Mouse (Mus musculus): ENCODE measurements around the gene Vav2. TPM values are rescaled to one million over a fixed set of nuclear protein-coding genes. Genes with fewer than 3 reads are reported as not detected.

Gene Vav2
- polyA plus RNA-seq, 1 experiment from 2014 or later: 6.8 TPM

GRCm38 (mm10) chr2:27432599-27432998, 5.8 kb upstream of the Vav2 start:
- Histone ChIP-seq H3K36me3 (ENCODE audit: control insufficient read depth, insufficient read depth, low read length) (no peaks in the 10 kb centered on the region), H3K9me3 (ENCODE audit: control insufficient read depth, low read length) (no peaks in the 10 kb centered on the region), H3K9ac (ENCODE audit: low read length) (no peak overlapping the region), H3K4me2 (ENCODE audit: low read depth, severe bottlenecking) (no peak overlapping the region), H3K4me3 (ENCODE audit: low read depth, low read length) (no peak overlapping the region), H3K4me1 (ENCODE audit: control insufficient read depth, insufficient read depth, low read length) (peaks cover 4% of the 10 kb centered on the region), H3K27ac (replicated peaks; ENCODE audit: low read depth, low read length) (no peak overlapping the region), H3K27me3 (ENCODE audit: control insufficient read depth, insufficient read depth, low read length) (no peaks in the 10 kb centered on the region)
- 83% methylated on average over 2 of the region's 2 CpGs for WGBS
- DNase-seq (ENCODE audit: low spot score) (no peak), ATAC-seq (ENCODE audit: insufficient number of reproducible peaks, low FRiP score, low TSS enrichment, low read depth) (no peak)

DNA sequence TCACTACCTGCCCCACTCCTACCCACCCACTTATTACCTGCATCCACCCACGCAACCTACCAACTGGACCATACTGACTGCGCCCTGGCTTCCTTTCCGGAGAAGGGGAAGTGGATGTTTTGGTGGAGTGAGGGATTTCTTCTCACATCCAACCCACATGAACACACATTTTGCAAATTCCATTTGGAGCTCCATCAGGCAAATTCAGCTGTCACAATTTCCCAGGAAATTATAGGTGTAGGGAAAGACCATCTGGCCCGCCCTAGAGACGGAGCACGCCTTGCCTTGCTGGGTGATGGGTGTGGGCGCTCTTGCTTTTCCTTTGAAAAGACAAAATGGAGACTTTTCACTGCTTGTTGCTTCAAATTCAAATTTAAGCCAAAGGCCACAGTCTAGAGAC, 3.8 kb upstream of the Vav2 start:
- WGBS: 88% methylated on average over 7 of the region's 7 CpGs
- Histone ChIP-seq H3K4me2 (ENCODE audit: low read depth, severe bottlenecking) (no peak overlapping the region), H3K4me3 (ENCODE audit: low read depth, low read length) (no peak overlapping the region), H3K27ac (replicated peaks; ENCODE audit: low read depth, low read length) (no peak overlapping the region), H3K27me3 (ENCODE audit: control insufficient read depth, insufficient read depth, low read length) (no peaks in the 10 kb centered on the region), H3K4me1 (ENCODE audit: control insufficient read depth, insufficient read depth, low read length) (peaks cover 9% of the 10 kb centered on the region), H3K9me3 (ENCODE audit: control insufficient read depth, low read length) (no peaks in the 10 kb centered on the region), H3K9ac (ENCODE audit: low read length) (no peak overlapping the region), H3K36me3 (ENCODE audit: control insufficient read depth, insufficient read depth, low read length) (no peaks in the 10 kb centered on the region)
- DNase-seq (ENCODE audit: low spot score) (no peak), ATAC-seq (ENCODE audit: insufficient number of reproducible peaks, low FRiP score, low TSS enrichment, low read depth) (no peak)

GRCm38 (mm10) chr2:27428071-27428470, 1.2 kb upstream of the Vav2 start:
- H3K4me3 ChIP-seq (ENCODE audit: low read depth, low read length): no peak overlapping the region; the same call in 1 of the 2 replicates
- no peak for ATAC-seq (ENCODE audit: insufficient number of reproducible peaks, low FRiP score, low TSS enrichment, low read depth)
- H3K9me3 ChIP-seq (ENCODE audit: control insufficient read depth, low read length): no peaks in the 10 kb centered on the region

GRCm38 (mm10) chr2:27426406-27426854, 403 bp downstream of the Vav2 start:
- Histone ChIP-seq H3K27me3 (ENCODE audit: control insufficient read depth, insufficient read depth, low read length) (no peaks in the 10 kb centered on the region), H3K27ac (replicated peaks; ENCODE audit: low read depth, low read length) (peak overlapping the region; percentile 47; the same call in 1 of the 2 replicates), H3K9me3 (ENCODE audit: control insufficient read depth, low read length) (no peaks in the 10 kb centered on the region), H3K9ac (ENCODE audit: low read length) (peak overlapping the region; percentile 81), H3K4me2 (ENCODE audit: low read depth, severe bottlenecking) (peak overlapping the region; percentile 99), H3K4me3 (ENCODE audit: low read depth, low read length) (peak overlapping the region; percentile 79), H3K36me3 (ENCODE audit: control insufficient read depth, insufficient read depth, low read length) (no peaks in the 10 kb centered on the region), H3K4me1 (ENCODE audit: control insufficient read depth, insufficient read depth, low read length) (peaks cover 24% of the 10 kb centered on the region)
- ATAC-seq (ENCODE audit: insufficient number of reproducible peaks, low FRiP score, low TSS enrichment, low read depth): peak; percentile 27
- no peak for DNase-seq (ENCODE audit: low spot score)
- under 1% methylated on average over 48 of the region's 64 CpGs for WGBS

More at GRCm38 (mm10) chr2:27428071-27428470, 1.2 kb upstream of the Vav2 start:
- H3K27me3 ChIP-seq (ENCODE audit: control insufficient read depth, insufficient read depth, low read length): no peaks in the 10 kb centered on the region
- H3K36me3 ChIP-seq (ENCODE audit: control insufficient read depth, insufficient read depth, low read length): no peaks in the 10 kb centered on the region
- H3K4me2 ChIP-seq (ENCODE audit: low read depth, severe bottlenecking): 0 out of 2 replicates have a peak overlapping the region, but pooled peaks have one; percentile 4
- 0 out of 2 replicates have a peak overlapping the region, but pooled peaks have one; percentile 17 for H3K9ac ChIP-seq (ENCODE audit: low read length)
- peak; percentile 91 for DNase-seq (ENCODE audit: low spot score)
- WGBS: 1% methylated on average over 4 of the region's 4 CpGs
- H3K27ac ChIP-seq (replicated peaks; ENCODE audit: low read depth, low read length): no peak overlapping the region
- peaks cover 24% of the 10 kb centered on the region for H3K4me1 ChIP-seq (ENCODE audit: control insufficient read depth, insufficient read depth, low read length)

- ATAC-seq (ENCODE audit: insufficient number of reproducible peaks, low FRiP score, low TSS enrichment, low read depth) (no peak), DNase-seq (ENCODE audit: low spot score) (peak; percentile 63)
- Histone ChIP-seq H3K36me3 (ENCODE audit: control insufficient read depth, insufficient read depth, low read length) (no peaks in the 10 kb centered on the region), H3K4me1 (ENCODE audit: control insufficient read depth, insufficient read depth, low read length) (peaks cover 24% of the 10 kb centered on the region), H3K27me3 (ENCODE audit: control insufficient read depth, insufficient read depth, low read length) (no peaks in the 10 kb centered on the region), H3K4me3 (ENCODE audit: low read depth, low read length) (peak overlapping the region; percentile 79), H3K9ac (ENCODE audit: low read length) (peak overlapping the region; percentile 81), H3K27ac (replicated peaks; ENCODE audit: low read depth, low read length) (peak overlapping the region; percentile 47; the same call in 1 of the 2 replicates), H3K9me3 (ENCODE audit: control insufficient read depth, low read length) (no peaks in the 10 kb centered on the region), H3K4me2 (ENCODE audit: low read depth, severe bottlenecking) (peak overlapping the region; percentile 99)
- under 1% methylated on average over 55 of the region's 60 CpGs for WGBS
Observed at GRCm38 (mm10) chr2:27425751-27426405, 955 bp downstream of the Vav2 start.

- ATAC-seq (ENCODE audit: insufficient number of reproducible peaks, low FRiP score, low TSS enrichment, low read depth) (no peak), DNase-seq (ENCODE audit: low spot score) (peak; percentile 67)
- Histone ChIP-seq H3K4me3 (ENCODE audit: low read depth, low read length) (peak overlapping the region; percentile 79), H3K9ac (ENCODE audit: low read length) (peak overlapping the region; percentile 81), H3K27ac (replicated peaks; ENCODE audit: low read depth, low read length) (no peak overlapping the region), H3K36me3 (ENCODE audit: control insufficient read depth, insufficient read depth, low read length) (no peaks in the 10 kb centered on the region), H3K4me2 (ENCODE audit: low read depth, severe bottlenecking) (peak overlapping the region; percentile 99), H3K27me3 (ENCODE audit: control insufficient read depth, insufficient read depth, low read length) (no peaks in the 10 kb centered on the region), H3K9me3 (ENCODE audit: control insufficient read depth, low read length) (no peaks in the 10 kb centered on the region), H3K4me1 (ENCODE audit: control insufficient read depth, insufficient read depth, low read length) (peaks cover 24% of the 10 kb centered on the region)
- under 1% methylated on average over 17 of the region's 20 CpGs for WGBS
Observed at GRCm38 (mm10) chr2:27425161-27425611, 1.6 kb downstream of the Vav2 start.

DNA sequence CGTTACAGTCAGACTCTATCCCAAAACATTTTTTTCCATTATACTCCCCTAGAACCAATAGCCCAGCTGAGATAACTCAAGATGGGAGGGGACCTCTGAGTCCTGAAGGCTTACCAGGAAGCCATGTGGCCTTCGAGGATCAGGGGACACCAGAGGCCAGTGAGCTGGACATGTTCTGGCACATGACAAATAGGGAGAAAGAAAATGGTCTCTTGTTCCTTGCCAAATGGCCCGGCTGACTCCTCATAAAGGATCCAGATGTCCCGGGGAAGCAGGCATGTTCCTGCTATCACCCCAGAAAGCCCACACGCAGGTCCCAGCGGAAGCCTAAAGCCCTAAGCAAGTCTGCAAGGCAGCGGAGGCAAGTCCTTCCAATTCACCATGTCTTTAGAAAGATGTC, 3.2 kb downstream of the Vav2 start:
- ATAC-seq (ENCODE audit: insufficient number of reproducible peaks, low FRiP score, low TSS enrichment, low read depth) (no peak), DNase-seq (ENCODE audit: low spot score) (no peak)
- Histone ChIP-seq H3K4me3 (ENCODE audit: low read depth, low read length) (no peak overlapping the region), H3K4me2 (ENCODE audit: low read depth, severe bottlenecking) (no peak overlapping the region), H3K9ac (ENCODE audit: low read length) (no peak overlapping the region), H3K36me3 (ENCODE audit: control insufficient read depth, insufficient read depth, low read length) (no peaks in the 10 kb centered on the region), H3K9me3 (ENCODE audit: control insufficient read depth, low read length) (no peaks in the 10 kb centered on the region), H3K27me3 (ENCODE audit: control insufficient read depth, insufficient read depth, low read length) (no peaks in the 10 kb centered on the region), H3K4me1 (ENCODE audit: control insufficient read depth, insufficient read depth, low read length) (peaks cover 29% of the 10 kb centered on the region), H3K27ac (replicated peaks; ENCODE audit: low read depth, low read length) (no peak overlapping the region)
- WGBS: 66% methylated on average over 7 of the region's 7 CpGs

- 84% methylated on average over 20 of the region's 20 CpGs for WGBS
- ATAC-seq (ENCODE audit: insufficient number of reproducible peaks, low FRiP score, low TSS enrichment, low read depth) (no peak), DNase-seq (ENCODE audit: low spot score) (no peak)
- no peak overlapping the region for H3K27ac ChIP-seq (replicated peaks; ENCODE audit: low read depth, low read length)
- H3K36me3 ChIP-seq (ENCODE audit: control insufficient read depth, insufficient read depth, low read length): no peaks in the 10 kb centered on the region
- H3K27me3 ChIP-seq (ENCODE audit: control insufficient read depth, insufficient read depth, low read length): no peaks in the 10 kb centered on the region
- H3K9ac ChIP-seq (ENCODE audit: low read length): no peak overlapping the region
- H3K4me3 ChIP-seq (ENCODE audit: low read depth, low read length): no peak overlapping the region
- H3K9me3 ChIP-seq (ENCODE audit: control insufficient read depth, low read length): no peaks in the 10 kb centered on the region
- H3K4me2 ChIP-seq (ENCODE audit: low read depth, severe bottlenecking): no peak overlapping the region
- H3K4me1 ChIP-seq (ENCODE audit: control insufficient read depth, insufficient read depth, low read length): peaks cover 30% of the 10 kb centered on the region
Observed at GRCm38 (mm10) chr2:27421293-27422068, 5.4 kb downstream of the Vav2 start.

Measured in limb, embryonic 11.5 days (tissue).